Mouse (Mus musculus) cerebellum, adult 2 months (tissue): ENCODE measurements at regions not wholly inside any gene's neighbourhood (a gene's known extent, or its start where the extent isn't known, plus 50 kb on each side); places are given as distances from the start of the nearest gene placed in this dataset.

Experiments
- DNase-seq, 2 experiments: peaks; one replicate each; pipeline ENCODE4 v3.0.0; 2021
- H3K27ac ChIP-seq: fragments of 200-500 bp; 2 replicates; pipeline ENCODE4 v1.5.1; 2012; ENCODE audit warnings: low read length, control low read depth, inconsistent platforms; ENCODE audit not compliant: insufficient read depth
- H3K27me3 ChIP-seq: fragments of 200-500 bp; 2 replicates; pipeline ENCODE4 v1.6.1; 2012; ENCODE audit warnings: inconsistent platforms, mild to moderate bottlenecking, low read length, moderate library complexity; ENCODE audit not compliant: control insufficient read depth, insufficient read depth
- H3K4me1 ChIP-seq: fragments of 200-500 bp; 2 replicates; pipeline ENCODE4 v1.6.1; 2011; ENCODE audit warnings: low read length; ENCODE audit not compliant: control insufficient read depth, insufficient read depth
- H3K4me3 ChIP-seq: fragments of 200-500 bp; replicated peaks from 2 replicates; pipeline ENCODE3; 2011; ENCODE audit warnings: mild to moderate bottlenecking, low read depth, low read length, control low read depth; ENCODE audit not compliant: insufficient read depth
- CTCF ChIP-seq: fragments of 200-500 bp; IDR thresholded peaks from 2 replicates; pipeline ENCODE4 v1.5.1; 2011; ENCODE audit warnings: low read depth, mild to moderate bottlenecking, control low read depth, low read length, moderate library complexity, borderline replicate concordance; ENCODE audit not compliant: insufficient read depth
- POLR2A ChIP-seq: fragments of 200-500 bp; IDR thresholded peaks from 2 replicates; pipeline ENCODE4 v1.6.1; 2011; ENCODE audit warnings: low read length, control low read depth, borderline replicate concordance; ENCODE audit not compliant: insufficient read depth
- WGBS: fragments of 180-500 bp; shearing (Covaris S2); methylation state at CpG from one replicate; pipeline ENCODE4 v1.1.7; 2018; 5-methylcytosine and 5-hydroxymethylcytosine counted together

DNA sequence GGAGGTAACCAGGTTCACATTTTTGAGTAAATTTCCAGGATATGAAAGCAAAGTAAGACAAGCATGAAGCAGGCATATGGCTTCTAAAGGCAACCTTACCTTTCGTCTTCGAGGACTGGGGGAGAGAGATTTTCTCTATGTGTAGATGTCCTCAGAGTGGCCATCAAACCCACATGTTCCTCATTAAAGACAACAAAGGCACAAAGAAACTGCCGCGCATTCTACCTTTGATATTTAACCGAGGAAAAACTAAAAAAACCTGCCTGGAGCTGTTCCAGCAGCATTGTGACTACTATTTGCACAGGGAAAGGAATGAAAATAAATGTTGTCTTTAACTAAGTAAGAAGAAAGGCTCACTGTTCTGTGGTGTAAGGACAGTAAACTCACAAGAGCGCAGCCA is 102.7 kb downstream of the Pabpc6 start:
- 80% methylated on average over 6 of the region's 6 CpGs for WGBS
- Histone ChIP-seq H3K27ac (no peak overlapping the region), H3K4me1 (no peaks in the 10 kb centered on the region), H3K27me3 (no peaks in the 10 kb centered on the region), H3K4me3 (no peak overlapping the region)
- TF ChIP-seq CTCF (no peak), POLR2A (no peak)
- DNase-seq: no peak

DNA sequence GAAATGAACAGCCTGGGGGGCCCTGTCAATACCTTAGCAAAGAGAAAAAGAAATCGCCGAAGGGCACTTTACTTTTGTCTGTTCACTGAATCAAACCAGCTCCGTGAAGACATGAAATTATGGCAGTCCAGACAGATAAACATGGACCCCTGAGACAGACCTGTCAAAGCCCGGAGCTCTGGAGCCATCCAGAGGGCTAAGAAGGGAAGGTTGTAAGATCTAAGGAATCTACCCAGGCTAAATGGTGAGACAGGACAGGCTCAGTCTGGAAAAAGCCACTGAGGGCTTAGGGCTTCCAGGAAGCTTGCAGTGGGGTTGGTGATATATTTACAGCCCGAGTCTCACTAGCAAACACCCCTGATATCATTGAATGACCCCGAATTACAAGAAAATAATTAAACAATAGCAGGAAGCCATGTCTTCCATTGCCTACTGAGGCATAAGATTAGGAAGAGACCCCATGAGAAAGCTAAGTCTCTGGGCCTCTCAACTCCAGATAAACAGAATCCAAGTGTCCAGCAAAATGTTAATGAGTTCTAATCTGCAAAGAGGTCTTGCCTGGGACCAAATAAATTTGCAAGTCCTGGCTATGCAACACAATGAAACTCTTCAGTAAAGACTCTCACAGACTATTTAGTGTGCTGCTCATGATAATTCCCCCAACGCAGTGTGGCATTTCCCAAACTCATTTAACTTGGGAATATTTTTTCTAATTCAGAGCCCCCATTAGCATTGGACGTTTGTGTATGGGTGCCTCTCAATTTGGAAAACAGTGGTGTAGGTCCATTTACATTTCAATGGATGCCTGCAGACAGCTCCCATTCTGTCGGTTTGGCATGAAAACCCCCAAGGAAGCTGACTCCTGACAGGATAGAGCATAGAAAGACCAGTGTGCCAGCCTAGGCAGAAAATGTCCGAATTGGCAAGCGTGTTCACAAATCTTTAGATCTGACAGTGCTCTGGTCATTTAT is 89.8 kb downstream of the Pabpc6 start:
- WGBS: 24% methylated on average over 11 of the region's 11 CpGs
- no peaks in the 10 kb centered on the region for H3K27me3 ChIP-seq
- TF ChIP-seq POLR2A (no peak), CTCF (no peak)
- H3K27ac ChIP-seq: no peak overlapping the region
- no peaks in the 10 kb centered on the region for H3K4me1 ChIP-seq
- DNase-seq: peak; percentile 12 to 42
- no peak overlapping the region for H3K4me3 ChIP-seq

DNA sequence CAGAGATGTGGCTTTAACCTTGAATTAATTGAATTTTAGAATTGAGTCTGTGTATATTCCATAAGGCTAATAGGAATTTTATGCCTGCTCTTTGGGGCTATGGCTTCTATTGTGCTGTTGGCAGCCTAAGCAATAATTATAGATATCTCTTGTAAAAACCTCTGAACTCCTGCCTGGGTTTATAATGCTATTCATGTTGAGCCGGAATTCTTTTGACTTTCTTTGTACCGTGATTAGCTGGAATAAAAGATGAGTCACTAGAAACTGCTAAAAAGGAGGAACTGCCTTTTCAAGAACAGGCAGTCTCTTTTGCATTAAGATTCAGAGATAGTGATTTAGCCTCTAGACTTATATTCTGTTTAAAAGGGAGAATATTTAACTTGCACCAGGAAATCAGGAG is 71.4 kb downstream of the Pabpc6 start:
- DNase-seq: no peak
- Histone ChIP-seq H3K27me3 (no peaks in the 10 kb centered on the region), H3K27ac (no peak overlapping the region), H3K4me1 (no peaks in the 10 kb centered on the region), H3K4me3 (no peak overlapping the region)
- TF ChIP-seq POLR2A (no peak), CTCF (no peak)
- WGBS: 33% methylated on average over 2 of the region's 2 CpGs

DNA sequence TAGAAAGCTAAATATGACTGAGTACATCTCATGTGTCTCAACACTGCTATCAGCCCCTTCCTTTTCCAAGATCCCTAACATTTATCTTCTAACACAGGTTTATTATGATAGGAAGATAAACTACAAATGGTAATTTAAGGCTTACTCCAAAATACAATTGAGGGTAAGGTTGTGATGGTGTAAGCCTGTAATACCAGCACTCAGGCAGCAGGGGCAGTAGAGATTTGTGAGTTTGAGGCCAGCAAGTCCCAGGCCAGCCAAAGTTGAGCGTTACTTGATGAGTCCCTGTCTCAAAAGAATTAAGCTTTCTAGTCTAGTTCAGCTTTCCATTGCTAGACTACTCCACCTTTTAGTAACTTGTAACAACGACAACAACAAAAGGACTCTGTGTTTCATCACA is 69.1 kb downstream of the Pabpc6 start:
- no peak for DNase-seq
- TF ChIP-seq CTCF (no peak), POLR2A (no peak)
- Histone ChIP-seq H3K27me3 (no peaks in the 10 kb centered on the region), H3K4me1 (no peaks in the 10 kb centered on the region), H3K27ac (no peak overlapping the region), H3K4me3 (no peak overlapping the region)
- WGBS: 77% methylated on average over 2 of the region's 2 CpGs
